Mouse (Mus musculus) heart, postnatal 0 days (tissue): ENCODE measurements around the gene Tmem222. TPM values are rescaled to one million over a fixed set of nuclear protein-coding genes. Genes with fewer than 3 reads are reported as not detected.
A peak's percentile ranks its signal among the peaks of the same experiment; 100 is the strongest.

Source experiments
- ATAC-seq: fragments of 200-750 bp; cut with Nextera tagmentation; 2 replicates; pipeline ENCODE4 v1.8.0; 2017; ENCODE audit warnings: low read depth, moderate number of reproducible peaks, moderate library complexity; ENCODE audit not compliant: insufficient read depth
- DNase-seq: peaks from one replicate; pipeline ENCODE4 v3.0.0-alpha.2; 2016; ENCODE audit warnings: low spot score
- H3K27ac ChIP-seq: fragments of 300-500 bp; sonication (generic); 2 replicates; pipeline ENCODE4 v1.5.1; 2014; ENCODE audit warnings: low read depth, mild to moderate bottlenecking
- H3K27me3 ChIP-seq: fragments of 300-500 bp; sonication (generic); 2 replicates; pipeline ENCODE4 v1.6.1; 2014; ENCODE audit warnings: low read length, mixed read lengths; ENCODE audit not compliant: control insufficient read depth, insufficient read depth
- H3K36me3 ChIP-seq: fragments of 300-500 bp; sonication (generic); replicated peaks from 2 replicates; pipeline ENCODE4 v1.6.1; 2014; ENCODE audit warnings: low read length, mixed read lengths; ENCODE audit not compliant: control insufficient read depth, insufficient read depth
- H3K4me1 ChIP-seq: fragments of 300-500 bp; sonication (generic); 2 replicates; pipeline ENCODE4 v1.6.1; 2014; ENCODE audit warnings: antibody characterized with exemption; ENCODE audit not compliant: control insufficient read depth, insufficient read depth
- H3K4me2 ChIP-seq: fragments of 300-500 bp; sonication (generic); 2 replicates; pipeline ENCODE4 v1.6.1; 2014; ENCODE audit warnings: low read depth, mild to moderate bottlenecking, low read length, moderate library complexity
- H3K4me3 ChIP-seq: fragments of 300-500 bp; sonication (generic); 2 replicates; pipeline ENCODE4 v1.5.1; 2014; ENCODE audit warnings: low read depth, low read length
- H3K9ac ChIP-seq: fragments of 300-500 bp; sonication (generic); replicated peaks from 2 replicates; pipeline ENCODE4 v1.6.1; 2014; ENCODE audit warnings: low read depth, low read length, mixed read lengths
- H3K9me3 ChIP-seq: fragments of 300-500 bp; sonication (generic); replicated peaks from 2 replicates; pipeline ENCODE4 v1.6.1; 2016; ENCODE audit warnings: low read length; ENCODE audit not compliant: control insufficient read depth
- CTCF ChIP-seq: IDR thresholded peaks from 2 replicates; pipeline ENCODE4 v1.5.1; 2016; ENCODE audit warnings: antibody characterized with exemption, control low read depth, low read depth
- EP300 ChIP-seq: IDR thresholded peaks from 2 replicates; pipeline ENCODE4 v1.6.1; 2016; ENCODE audit warnings: antibody characterized with exemption, low read depth
- WGBS: fragments of 180-500 bp; shearing (Covaris S2); extraction: QIAGEN DNeasy Blood & Tissue Kit; methylation state at CpG from one replicate; pipeline ENCODE4 v1.1.7; 2014; 5-methylcytosine and 5-hydroxymethylcytosine counted together
- polyA plus RNA-seq: library from polyadenylated mRNA; unstranded; fragments of >200 nt; fragmentation: Nextera tagmentation; extraction: Ambion mirVana; gene quantifications from 2 replicates; pipeline ENCODE4 v1.2.1, GENCODE M21; 2015
- total RNA-seq: library from RNA; depleted of rRNA; stranded (reverse); fragments of >200 nt; gene quantifications from 2 replicates; pipeline ENCODE4 v1.2.3, GENCODE M21; 2014; ENCODE audit warnings: low replicate concordance

The Tmem222 gene
- total and polyA plus RNA-seq, 2 experiments from 2014 or later = 45.0 to 103 TPM

DNA sequence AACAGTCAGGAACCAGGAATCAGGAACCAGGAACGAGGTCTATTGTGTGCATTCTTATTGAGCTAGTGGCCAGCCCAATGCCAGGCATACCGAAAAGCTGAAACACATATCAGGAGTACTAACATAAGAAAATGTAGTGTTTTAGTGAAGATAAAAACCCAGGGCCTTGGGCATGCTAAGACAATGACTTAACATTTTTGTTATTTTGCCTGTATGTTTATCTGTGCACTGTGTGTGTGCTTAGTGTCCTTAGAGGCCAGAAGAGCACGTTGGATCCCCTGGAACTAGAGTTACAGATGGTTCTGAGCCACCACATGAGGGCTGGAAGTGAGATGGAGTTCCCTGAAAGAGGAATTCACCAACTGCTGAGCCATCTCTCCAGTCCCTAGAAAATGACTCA, 7.7 kb upstream of the Tmem222 start:
- WGBS = 65% methylated on average over 3 of the region's 3 CpGs
- H3K36me3 ChIP-seq = no peaks in the 10 kb centered on the region
- H3K4me2 ChIP-seq = no peak overlapping the region
- H3K9ac ChIP-seq = no peak overlapping the region
- DNase-seq (no peak), ATAC-seq (no peak)
- no peak overlapping the region for H3K4me3 ChIP-seq
- H3K27ac ChIP-seq = no peak overlapping the region
- H3K27me3 ChIP-seq = no peaks in the 10 kb centered on the region
- H3K9me3 ChIP-seq = no peaks in the 10 kb centered on the region
- 0 out of 2 replicates have a peak, but pooled peaks cover 6% of the 10 kb centered on the region for H3K4me1 ChIP-seq
- TF ChIP-seq EP300 (no peak), CTCF (no peak)

DNA sequence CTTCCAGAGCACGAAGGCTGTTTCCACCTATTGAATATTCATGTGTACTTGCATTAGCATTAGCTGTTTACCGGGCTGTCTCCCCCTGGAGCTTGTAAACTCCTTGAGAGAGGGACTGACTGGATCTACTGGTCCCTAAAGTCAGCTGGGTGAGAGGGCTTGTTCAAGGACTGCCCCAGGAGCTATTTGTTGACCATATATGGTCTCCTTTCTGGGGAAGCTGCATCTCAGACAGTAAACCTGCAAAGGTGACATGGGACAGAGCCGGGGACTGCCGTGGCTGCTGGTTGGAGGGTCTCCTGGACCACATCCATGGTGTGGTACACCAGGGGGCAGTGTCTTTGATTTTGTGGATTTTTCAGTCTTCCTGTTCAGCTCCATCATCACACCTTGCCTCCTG, 5.1 kb upstream of the Tmem222 start:
- DNase-seq (no peak), ATAC-seq (no peak)
- Histone ChIP-seq H3K27ac (peak overlapping the region; percentile 3; the same call in 1 of the 2 replicates), H3K9ac (no peak overlapping the region), H3K4me2 (no peak overlapping the region), H3K27me3 (no peaks in the 10 kb centered on the region), H3K4me1 (0 out of 2 replicates have a peak, but pooled peaks cover 6% of the 10 kb centered on the region), H3K36me3 (no peaks in the 10 kb centered on the region), H3K9me3 (no peaks in the 10 kb centered on the region), H3K4me3 (no peak overlapping the region)
- TF ChIP-seq EP300 = no peak
- no peak for TF ChIP-seq CTCF
- WGBS = 36% methylated on average over 4 of the region's 4 CpGs

- 0 out of 2 replicates have a peak, but pooled peaks cover 6% of the 10 kb centered on the region for H3K4me1 ChIP-seq
These were observed 4.4 kb upstream of the Tmem222 start for GRCm38 (mm10) chr4:133281951-133282481.

DNA sequence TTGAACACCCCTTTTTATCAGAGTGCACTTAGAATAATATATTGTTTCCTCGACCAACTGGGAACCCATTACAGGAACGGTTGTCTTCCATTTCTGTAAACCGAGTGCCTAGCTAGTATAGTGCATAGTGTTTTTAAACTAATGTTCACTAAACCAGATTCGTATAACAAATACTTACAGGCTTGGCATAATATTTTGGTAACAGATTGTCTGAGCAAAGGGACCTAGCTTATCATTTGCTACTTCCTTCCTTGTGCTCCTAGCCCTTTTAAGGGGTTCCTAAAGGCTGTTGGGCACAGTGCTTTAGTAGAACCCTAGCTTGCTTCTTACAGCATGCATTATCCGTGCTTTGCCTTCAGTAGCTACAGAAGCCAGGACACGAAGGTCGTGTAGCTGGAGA, 3.9 kb upstream of the Tmem222 start:
- Histone ChIP-seq H3K9me3 (no peaks in the 10 kb centered on the region), H3K4me3 (no peak overlapping the region), H3K27me3 (no peaks in the 10 kb centered on the region), H3K9ac (no peak overlapping the region), H3K27ac (peak overlapping the region; percentile 69; the same call in 1 of the 2 replicates), H3K36me3 (no peaks in the 10 kb centered on the region), H3K4me2 (no peak overlapping the region), H3K4me1 (0 out of 2 replicates have a peak, but pooled peaks cover 11% of the 10 kb centered on the region)
- TF ChIP-seq EP300 = no peak
- no peak for TF ChIP-seq CTCF
- DNase-seq = no peak
- no peak for ATAC-seq
- WGBS = 19% methylated on average over 7 of the region's 7 CpGs

More at GRCm38 (mm10) chr4:133281951-133282481, 4.4 kb upstream of the Tmem222 start:
- no peaks in the 10 kb centered on the region for H3K9me3 ChIP-seq
- no peak overlapping the region for H3K4me2 ChIP-seq
- DNase-seq = no peak
- ATAC-seq = no peak
- H3K36me3 ChIP-seq = no peaks in the 10 kb centered on the region
- no peak overlapping the region for H3K9ac ChIP-seq
- TF ChIP-seq EP300 (no peak), CTCF (no peak)
- H3K4me3 ChIP-seq = no peak overlapping the region
- no peaks in the 10 kb centered on the region for H3K27me3 ChIP-seq
- 26% methylated on average over 5 of the region's 5 CpGs for WGBS
- H3K27ac ChIP-seq = peak overlapping the region; percentile 69; the same call in 1 of the 2 replicates

GRCm38 (mm10) chr4:133278482-133278881, 890 bp upstream of the Tmem222 start:
- peak overlapping the region; percentile 92; the same call in 1 of the 2 replicates for H3K27ac ChIP-seq
- ATAC-seq = no peak
- 78% methylated on average over 3 of the region's 3 CpGs for WGBS
- DNase-seq = no peak
- no peaks in the 10 kb centered on the region for H3K36me3 ChIP-seq
- no peak for TF ChIP-seq EP300
- TF ChIP-seq CTCF = no peak
- peak overlapping the region; percentile 80; the same call in 1 of the 2 replicates for H3K4me3 ChIP-seq
- peak overlapping the region; percentile 96; the same call in 1 of the 2 replicates for H3K4me2 ChIP-seq
- no peak overlapping the region for H3K9ac ChIP-seq
- H3K4me1 ChIP-seq = 0 out of 2 replicates have a peak, but pooled peaks cover 13% of the 10 kb centered on the region
- H3K9me3 ChIP-seq = no peaks in the 10 kb centered on the region
- H3K27me3 ChIP-seq = no peaks in the 10 kb centered on the region
